Mouse (Mus musculus): Measurements from ENCODE around the gene Acvr1b.
A peak's percentile ranks its signal among the peaks of the same experiment; 100 is the strongest.

Acvr1b gene

DNA sequence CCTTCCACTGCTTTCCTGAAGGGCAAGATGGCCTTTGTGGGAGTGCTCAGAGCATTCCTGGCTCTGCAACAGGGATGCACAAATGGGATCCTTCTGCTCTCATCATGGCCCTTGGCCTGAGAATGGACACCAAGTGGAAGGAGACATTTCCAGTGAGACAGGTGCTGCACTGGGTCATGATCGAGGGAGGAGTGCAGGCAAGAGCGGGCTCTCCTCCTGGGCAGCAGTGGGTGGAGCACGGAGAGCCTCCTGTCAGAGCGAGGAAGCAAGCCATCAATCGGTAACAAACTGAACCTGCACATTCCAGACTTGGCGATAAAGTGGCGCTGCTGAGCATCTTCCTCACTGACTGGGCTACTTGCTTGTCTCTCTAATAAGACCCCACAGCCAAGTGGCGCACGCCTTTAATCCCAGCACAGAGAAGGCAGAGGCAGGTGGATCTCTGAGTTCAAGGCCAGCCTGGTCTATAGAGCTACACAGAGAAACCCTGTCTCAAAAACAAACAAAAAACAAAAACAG is 27.0 kb downstream of the Acvr1b start:
- peak; percentile 47 for DNase-seq

GRCm38 (mm10) chr15:101201414-101201813 is 27.5 kb downstream of the Acvr1b start:
- peak; percentile 85 for DNase-seq

DNA sequence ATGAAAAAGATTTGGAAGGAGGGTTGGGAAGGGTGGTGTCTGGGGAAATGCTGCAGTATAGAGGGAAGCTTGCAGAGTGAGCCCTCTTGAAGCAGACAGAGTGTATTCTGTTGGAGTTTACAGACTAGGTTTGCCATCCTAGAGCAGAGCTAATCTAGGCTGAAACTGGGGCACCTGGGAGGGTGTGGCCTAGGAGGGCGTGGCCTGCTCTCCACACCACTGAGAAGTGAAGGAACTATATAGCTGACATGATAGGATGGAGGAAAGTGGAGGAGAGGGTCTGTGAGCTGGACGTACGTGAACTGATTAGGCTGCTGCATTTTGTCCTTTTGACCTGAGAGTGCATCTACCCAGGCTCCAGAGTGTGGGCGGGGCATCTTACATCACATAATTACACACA is 29.8 kb downstream of the Acvr1b start:
- no peak for DNase-seq

GRCm38 (mm10) chr15:101204781-101205180 is 30.9 kb downstream of the Acvr1b start:
- no peak for DNase-seq

DNA sequence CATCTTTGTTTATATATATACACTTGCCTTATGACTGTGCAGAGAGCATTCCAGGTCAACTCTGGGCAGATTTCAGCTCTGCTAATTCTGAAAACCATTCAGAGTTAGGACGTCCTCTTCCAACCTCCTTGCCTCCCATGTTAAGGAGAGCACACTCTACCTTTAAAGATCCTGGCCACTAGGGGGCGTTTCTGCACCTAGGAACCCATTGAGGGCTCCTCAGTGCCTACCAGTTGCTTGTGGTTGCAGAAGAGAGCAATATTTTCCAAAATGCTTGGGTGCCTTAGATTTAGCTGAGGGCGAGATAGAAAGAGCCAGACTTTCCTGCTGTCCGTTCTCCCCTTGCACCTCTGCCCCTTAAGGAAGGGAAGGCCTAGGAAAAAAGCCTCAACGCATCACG is 36.4 kb downstream of the Acvr1b start:
- peak; percentile 71 for DNase-seq

- no peak for DNase-seq
These were observed 37.2 kb downstream of the Acvr1b start for GRCm38 (mm10) chr15:101210998-101211613.

GRCm38 (mm10) chr15:101212435-101212834 is 38.6 kb downstream of the Acvr1b start:
- DNase-seq, result no peak

GRCm38 (mm10) chr15:101215136-101215535 is 41.3 kb downstream of the Acvr1b start:
- DNase-seq, result no peak

- no peak for DNase-seq
These were observed 42.2 kb downstream of the Acvr1b start for GRCm38 (mm10) chr15:101216036-101216435.

DNA sequence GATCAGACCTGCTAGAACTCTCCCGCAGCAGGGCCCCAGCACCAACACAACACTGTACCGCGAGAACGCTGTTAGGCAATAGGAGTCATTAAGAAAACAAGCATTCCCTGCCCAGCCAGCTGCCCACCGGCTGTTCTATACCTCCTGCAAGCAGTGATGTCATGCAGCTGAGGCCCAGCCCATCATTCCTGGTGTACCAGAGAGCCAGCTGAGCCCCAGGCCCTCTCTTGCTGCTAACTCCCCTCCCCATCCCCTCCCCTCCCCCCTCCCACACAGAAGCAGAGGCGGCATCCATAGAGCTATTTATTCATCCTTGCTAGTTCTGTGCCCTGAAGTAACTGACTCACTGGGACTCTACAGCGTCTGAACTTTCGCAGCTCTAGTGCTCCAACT is 47.0 kb downstream of the Acvr1b start:
- no peak for DNase-seq

GRCm38 (mm10) chr15:101221298-101222104 is 47.6 kb downstream of the Acvr1b start:
- DNase-seq, result peak; percentile 90

GRCm38 (mm10) chr15:101222897-101223482 is 49.1 kb downstream of the Acvr1b start:
- DNase-seq, result no peak

DNA sequence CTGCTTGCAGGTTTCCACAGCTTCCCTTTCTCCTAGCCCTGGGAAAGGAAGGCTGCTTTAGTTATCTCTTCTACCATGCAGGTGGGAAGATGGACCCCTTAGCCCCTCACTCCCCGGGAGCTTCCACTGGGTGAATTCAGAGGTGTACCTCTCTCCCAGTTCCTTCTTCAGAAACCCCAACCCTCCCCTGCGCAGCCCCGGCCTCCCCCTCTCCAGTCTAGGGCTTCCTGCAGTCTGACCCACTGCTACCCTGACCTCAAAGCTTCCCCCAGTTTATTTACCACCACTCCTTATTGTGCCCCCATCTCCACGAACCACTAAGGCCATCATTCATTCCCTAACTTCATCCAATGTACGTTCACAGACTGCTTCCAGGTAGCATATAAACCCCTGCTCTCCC is 49.7 kb downstream of the Acvr1b start:
- DNase-seq, result no peak

GRCm38 (mm10) chr15:101224006-101224906 is 50.4 kb downstream of the Acvr1b start, which contains the start of gene Grasp:
Gene Grasp (plus strand): TSS chr15:101224188.
- peak; percentile 86 for DNase-seq

DNA sequence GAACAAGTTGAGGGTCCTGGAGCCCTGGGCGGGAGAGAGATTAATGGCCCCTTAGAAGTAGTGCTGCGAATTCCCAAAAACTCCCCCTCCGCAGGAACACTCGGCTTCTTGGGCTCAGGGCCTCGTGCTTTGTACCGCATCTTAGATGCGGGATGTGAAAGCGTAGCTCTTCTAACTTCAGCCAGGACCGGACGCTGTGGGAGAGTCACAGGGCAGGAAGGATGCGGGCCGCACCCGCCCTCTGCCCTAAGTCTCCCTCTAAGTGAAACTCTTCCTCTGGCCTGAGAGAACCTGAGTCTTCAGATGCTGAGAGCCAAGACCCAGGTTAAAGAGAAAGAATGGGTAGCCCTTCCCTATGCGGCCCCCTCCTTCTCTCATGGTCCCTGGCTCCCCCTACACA is 51.1 kb downstream of the Acvr1b start:
- no peak for DNase-seq

GRCm38 (mm10) chr15:101227971-101228370 is 54.1 kb downstream of the Acvr1b start:
- no peak for DNase-seq

DNA sequence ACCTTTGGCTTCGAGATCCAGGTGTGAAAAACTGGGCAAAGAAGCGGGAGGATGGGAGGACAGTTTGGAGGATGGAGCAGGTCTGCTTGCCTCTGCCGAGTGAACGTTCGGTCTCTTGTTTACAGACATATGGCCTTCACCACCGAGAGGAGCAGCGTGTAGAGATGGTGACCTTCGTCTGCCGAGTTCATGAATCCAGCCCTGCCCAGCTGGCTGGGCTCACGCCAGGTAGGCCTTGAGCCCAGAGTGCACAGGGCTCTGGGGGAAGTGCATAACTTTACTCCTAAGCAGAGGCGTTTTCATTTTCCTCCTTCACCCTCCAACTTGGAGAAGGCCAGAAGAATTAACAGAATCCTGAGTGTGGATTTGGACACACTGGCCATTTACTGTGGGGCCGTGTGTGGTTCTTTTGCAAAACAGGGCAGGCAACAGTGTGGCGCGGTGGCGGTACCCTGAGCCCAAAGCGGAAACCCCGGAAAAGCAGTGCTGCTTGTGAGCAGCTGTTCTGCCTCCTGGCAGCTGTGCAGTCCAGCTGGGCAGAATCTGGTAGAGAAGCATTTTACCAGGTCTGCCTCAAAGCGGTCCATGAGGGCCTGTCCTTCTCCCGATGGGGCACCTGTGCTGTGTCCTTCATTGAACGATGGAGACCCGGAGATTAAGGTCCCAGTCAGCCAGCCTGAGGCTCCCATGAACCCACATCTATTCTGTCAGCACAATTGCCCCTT is 55.2 kb downstream of the Acvr1b start:
- no peak for DNase-seq

DNA sequence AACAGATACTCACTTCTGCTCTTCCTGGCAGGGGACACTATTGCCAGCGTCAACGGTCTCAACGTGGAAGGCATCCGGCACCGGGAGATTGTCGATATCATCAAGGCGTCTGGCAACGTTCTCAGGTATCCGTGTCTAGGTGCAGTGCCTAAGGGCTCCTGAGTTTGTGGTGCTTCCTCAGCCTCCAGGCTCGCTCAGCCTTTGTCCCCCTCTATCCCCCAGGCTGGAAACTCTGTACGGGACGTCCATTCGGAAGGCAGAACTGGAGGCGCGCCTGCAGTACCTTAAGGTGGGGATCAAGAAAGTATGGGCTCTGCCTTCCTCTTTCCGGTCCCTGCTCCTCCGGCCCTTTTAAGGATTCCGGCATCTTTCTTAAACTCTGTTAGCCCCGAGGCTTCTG is 56.6 kb downstream of the Acvr1b start:
- no peak for DNase-seq

DNA sequence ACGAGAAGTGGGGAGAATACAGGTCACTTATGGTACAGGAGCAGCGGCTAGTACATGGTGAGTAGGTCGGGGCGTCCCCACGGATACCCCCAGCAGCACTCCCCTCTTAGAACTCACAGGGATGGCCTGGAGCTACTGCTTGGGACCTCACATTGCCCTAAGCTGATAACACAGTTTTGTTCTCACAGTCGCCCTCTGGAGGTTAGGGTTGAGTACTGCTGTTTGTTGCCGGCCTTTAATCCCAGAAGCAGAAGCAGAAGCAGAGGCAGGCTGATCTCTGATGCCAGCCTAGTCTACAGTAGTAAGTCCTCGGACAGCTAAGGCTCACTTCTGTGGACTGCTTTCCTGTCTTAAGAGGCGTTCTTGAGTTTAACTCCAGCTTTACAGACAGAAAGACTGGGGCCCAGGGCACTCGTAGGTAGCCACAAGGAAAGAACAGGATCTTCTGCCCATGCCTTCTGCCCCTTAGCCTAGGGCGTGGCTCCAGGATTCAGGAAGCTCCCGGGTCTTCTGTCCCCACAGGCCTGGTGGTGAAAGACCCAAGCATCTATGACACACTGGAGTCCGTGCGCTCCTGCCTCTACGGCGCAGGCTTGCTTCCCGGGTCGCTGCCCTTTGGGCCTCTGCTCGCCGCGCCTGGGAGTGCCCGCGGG is 57.3 kb downstream of the Acvr1b start:
- DNase-seq, result peak; percentile 61

GRCm38 (mm10) chr15:101231648-101232180 is 57.8 kb downstream of the Acvr1b start:
- DNase-seq, result no peak

- no peak for DNase-seq
These were observed 58.7 kb downstream of the Acvr1b start for GRCm38 (mm10) chr15:101232607-101233006.
